Mouse (Mus musculus): ENCODE results near the gene Ric1.
"Not testable (repeated sequence)": the region's sequence is repeated elsewhere in the genome, so short reads cannot be mapped to it uniquely, and the experiment has no call there.

Gene Ric1

DNA sequence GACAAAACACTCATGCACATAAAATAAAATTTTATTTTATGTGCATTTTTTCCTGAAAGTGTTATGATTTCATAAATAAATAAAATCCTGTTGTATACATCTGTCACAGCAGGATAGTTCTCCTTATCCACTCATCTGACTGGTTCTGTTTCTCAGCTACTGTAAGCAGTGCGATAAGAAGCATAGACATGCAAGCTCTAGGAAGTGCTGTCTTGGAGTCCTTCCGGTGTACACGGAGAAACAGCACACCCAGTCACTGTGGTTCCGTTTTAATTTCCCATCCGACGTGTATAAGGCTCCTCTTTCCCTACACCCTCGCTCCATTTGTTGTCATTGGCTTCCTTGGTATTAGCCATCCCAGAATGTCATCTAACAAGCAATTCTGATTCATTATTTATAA lies 24.2 kb upstream of the Ric1 start:
- DNase-seq (ENCODE audit: low spot score in 2 of 2) = no peak

DNA sequence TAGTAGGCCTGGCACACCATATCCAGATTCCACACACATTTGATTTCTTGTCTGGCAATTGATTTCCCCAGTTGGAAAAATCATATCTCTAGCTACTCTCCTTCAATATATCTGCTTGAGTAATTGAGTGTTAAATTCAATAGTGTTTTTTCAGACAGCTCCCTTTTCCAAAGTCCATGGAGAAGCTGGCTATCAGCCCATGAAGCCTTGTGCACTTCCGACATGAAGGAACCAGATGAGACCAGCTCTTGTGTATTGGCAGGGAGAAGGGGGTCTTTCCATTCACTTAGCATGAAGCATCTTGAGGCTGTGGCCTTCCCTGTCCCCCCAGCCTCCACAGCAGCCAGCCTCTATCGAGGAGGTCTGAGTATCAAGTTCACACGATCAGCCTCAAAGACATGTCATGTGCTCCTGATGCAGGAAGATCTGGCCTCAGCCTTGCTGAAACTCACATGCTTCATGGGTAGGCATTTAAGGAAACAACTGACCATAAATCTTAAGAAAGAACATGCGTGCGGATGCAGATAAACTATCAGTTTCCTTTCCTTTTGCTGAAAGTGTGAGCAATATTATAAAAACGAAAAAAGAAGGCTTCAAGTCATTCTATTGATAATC lies 23.1 kb upstream of the Ric1 start:
- DNase-seq (ENCODE audit: low spot score in 2 of 2) = no peak

DNA sequence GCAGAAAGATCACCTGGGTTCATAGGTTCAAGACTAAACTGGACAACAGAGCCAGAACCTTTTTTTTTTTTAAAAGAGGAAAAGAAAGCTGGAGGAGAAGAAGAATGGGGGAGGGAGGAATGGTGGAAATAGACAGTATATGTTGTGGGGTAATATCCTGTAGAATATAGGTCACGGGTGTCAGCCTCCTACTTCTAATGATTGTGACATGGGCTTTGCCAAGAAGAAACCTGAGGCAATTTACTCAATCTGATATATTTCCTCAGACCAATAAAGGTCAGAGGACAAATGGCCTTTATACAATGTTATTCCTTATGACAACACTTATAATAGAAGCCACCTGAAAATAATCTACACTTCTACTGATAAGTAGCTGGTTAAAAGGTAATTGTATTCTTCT lies 21.7 kb upstream of the Ric1 start:
- DNase-seq (ENCODE audit: low spot score in 2 of 2) = no peak

DNA sequence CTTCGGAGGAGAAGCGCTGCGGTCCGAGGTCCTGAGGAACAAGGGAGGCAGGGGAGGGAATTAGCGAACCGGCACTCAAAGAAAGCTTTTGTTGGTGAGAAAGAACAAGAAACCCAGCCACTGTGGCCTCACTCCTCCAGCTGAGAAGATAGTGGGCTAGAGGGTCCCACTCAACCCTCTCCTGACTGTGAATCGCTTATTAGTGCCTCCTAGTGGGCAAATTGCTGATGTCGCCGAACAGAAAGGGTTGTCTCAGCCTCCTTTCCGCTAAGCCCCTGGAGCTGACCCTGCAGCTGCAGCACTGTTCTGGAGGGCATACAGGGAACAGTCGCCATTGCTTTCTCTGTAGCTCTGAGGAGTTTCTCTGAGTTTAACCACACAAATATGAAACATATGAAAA lies 21.0 kb upstream of the Ric1 start:
- no peak for DNase-seq (ENCODE audit: low spot score in 2 of 2)

DNA sequence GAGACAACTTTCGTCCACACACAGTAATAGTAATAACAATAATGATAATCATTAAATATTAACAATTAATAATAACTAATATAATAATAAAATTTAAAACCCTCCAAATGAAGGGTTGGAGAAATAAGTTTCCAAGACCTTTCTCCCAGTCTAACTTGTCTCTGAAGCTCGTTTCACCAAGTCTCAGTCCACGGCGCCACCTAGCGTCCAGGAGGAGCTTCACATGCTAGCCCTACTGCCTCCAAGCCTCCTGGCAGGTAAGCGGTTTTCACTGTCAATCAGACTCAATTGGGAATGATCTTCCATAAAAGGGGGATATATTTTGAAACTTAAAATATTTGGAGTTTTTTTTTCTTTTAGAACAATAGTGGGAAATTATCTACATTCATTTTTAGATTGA lies 20.6 kb upstream of the Ric1 start:
- DNase-seq (ENCODE audit: low spot score in 2 of 2) = peak; percentile 76 to 85

DNA sequence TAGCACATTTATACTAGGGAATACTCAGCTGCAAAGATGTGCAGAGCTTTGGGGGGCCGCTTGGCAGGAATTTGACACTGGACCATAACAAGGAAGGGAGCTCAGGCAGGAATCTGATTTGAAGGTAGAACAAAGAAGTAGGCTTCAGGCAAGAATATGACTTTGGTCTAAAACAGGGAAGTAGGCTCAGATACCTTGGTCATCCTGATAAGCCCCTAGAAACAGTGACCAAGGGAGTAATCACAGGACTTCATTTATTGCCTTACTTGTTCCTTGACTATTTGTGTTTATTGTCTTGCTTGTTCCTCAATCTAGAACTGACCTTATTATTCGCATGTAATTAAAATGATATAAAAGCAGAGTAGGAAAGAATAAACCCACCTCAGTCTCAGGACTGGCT lies 18.0 kb upstream of the Ric1 start:
- no peak for DNase-seq (ENCODE audit: low spot score in 2 of 2)

DNA sequence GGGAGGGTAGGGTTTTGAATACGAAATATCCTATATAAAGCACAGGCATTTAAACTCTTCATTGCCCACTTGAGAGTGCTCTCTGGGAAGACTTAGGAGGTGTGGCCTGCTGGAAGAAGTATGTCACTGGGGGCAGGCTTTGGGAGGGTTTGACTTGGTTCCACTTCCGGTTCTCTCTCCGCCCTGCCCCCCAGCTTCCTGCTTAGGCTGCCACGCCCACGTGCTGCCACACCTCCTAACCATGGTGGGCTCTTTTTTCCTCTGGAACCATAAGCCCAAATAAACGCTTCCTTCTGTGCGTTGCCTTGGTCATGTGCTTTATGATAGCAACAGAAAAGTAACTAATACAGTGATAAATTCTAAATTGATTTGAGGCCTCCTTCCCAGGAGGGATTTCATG lies 16.5 kb upstream of the Ric1 start:
- no peak for DNase-seq (ENCODE audit: low spot score in 2 of 2)

DNA sequence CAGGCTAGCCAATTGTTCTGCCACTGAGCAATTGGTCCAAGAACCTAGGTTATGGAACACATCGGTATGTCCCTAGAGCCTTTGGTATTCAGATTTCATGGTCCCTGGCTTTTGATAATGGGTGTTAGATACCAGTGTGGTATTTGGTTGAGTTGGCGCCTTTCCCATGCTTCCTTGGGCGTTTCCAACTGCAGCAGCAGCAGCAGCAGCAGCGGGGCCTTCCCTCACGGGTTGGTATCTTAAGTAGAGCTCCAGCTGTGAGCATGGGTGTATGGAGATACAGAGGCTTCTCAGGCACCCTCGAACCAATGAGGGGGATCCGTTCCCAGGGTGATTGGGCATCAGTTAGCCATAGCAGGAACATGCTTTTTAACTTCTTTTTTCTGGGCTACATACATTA lies 13.9 kb upstream of the Ric1 start:
- no peak for DNase-seq (ENCODE audit: low spot score in 2 of 2)

DNA sequence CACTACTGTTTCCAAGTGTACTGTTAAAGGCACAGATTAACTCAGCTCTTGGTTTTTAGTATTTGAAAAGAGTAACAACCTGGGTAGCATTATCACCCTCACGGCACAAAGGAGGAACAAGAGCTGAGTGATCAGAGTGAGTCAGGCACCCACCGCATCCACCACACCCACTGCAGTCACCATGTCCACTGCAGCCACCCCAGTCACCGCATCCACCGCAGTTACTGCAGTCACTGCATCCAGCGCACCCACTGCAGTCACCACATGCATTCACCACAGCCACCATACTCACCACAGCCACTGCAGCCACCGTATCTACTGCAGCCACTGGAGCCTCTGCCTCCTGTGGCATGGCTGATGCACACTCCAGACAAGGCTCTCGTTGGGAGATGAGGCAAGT lies 12.2 kb upstream of the Ric1 start:
- DNase-seq (ENCODE audit: low spot score in 2 of 2) = no peak

DNA sequence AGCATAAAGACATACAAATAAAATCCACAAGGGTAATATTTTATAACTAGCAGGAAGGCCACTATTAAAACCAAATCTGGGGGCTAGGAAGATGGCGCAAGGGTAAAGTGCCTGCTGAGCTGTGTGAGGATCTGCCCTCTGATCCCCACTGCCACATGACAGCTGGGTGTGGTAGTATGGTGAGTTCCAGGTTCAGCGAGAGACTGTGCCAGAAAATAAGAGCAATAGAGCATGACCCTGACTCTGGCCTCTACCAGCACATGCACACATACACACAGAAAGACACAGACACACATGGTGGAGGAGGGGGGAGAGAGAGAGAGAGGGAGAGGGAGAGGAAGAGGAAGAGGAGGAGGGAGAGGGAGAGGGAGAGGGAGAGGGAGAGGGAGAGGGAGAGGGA lies 10.3 kb upstream of the Ric1 start:
- DNase-seq (ENCODE audit: low spot score in 2 of 2) = no peak

DNA sequence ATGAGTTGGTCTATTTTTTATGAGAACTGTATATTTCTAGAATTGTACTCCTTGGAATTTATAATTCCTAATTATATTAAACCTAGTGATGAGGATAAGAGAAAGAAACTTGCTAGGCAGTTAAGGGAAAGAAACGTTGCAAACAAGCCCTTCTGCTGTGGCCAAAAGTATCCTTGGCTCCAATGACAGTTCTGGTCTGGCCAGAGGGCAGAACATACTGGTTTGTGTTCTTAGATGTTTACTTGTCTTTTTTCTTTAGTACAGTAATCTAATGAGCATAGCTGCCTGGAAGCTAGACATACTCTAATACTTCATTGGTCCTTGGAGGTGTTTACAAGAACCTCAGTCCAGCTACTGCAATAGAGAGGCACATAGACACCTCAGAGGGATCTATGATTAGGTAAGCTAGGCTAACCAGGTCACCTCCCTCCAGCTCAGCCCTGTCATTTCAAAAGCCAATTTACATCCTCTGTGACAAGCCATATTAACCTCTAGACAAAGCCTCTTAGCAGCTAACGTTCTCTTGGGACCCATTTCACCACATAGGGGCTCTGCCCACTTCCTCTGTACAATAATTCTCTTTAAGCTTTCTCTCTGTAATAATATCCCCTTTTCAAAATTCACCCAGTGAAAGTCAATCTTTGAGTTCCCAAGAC lies 8.8 kb upstream of the Ric1 start:
- DNase-seq (ENCODE audit: low spot score in 2 of 2) = no peak

DNA sequence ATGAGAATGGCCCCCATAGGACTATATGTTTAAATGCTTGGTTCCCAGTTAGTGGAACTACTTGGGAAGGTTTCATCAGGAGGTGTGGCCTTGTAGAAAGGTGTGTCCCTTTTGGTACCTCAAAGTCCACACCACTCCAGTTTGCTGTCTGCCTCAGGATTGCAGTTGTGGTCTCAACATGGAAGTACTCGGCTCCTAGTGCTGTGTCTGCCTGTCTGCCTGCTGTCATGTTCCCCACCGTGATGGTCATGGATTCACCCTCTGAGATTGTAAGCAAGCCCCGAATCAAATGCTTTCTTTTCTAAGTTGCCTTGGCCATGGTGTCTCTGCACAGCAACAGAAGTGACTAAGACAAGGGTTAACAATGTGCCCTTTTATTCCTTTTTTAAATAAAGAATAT lies 8.0 kb upstream of the Ric1 start:
- DNase-seq (ENCODE audit: low spot score in 2 of 2) = no peak

DNA sequence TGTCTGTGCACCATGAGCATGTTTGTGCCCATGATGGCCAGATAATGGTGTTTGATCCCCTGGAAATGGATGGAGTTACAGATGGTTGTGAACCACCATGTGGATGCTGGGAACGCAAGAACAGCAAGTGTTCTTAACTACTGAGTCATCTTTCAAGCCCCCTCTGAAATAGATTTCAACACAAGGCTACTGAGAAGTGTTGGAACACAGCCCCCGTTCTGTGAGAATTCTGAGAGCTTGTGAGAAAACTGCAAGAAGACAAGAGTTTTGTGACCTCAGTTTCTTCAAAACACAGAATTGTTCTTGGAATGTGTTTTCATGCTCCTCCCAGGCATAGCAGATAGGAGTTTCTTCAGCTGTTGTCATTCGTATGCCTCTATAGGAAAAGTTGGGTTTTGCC lies 6.7 kb upstream of the Ric1 start:
- DNase-seq (ENCODE audit: low spot score in 2 of 2) = no peak

DNA sequence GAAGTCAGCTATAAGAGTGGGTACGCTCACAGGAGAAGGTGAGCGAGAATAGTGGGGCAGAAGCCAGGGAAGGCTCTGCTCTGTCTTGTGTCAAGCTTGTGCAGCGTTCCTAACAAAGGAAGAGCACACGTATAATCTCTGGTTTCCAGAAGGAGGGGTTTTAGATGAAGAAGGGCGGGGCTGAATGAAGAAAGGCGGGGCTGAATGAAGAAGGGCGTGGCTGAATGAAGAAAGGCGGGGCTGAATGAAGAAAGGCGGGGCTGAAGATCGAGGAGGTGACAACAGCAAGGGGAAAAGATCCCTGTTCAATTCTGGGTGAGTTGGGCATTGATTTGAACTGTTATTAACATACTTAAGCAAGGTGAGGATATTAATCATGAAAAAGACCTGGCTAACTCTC lies 6.1 kb upstream of the Ric1 start:
- no peak for DNase-seq (ENCODE audit: low spot score in 2 of 2)

DNA sequence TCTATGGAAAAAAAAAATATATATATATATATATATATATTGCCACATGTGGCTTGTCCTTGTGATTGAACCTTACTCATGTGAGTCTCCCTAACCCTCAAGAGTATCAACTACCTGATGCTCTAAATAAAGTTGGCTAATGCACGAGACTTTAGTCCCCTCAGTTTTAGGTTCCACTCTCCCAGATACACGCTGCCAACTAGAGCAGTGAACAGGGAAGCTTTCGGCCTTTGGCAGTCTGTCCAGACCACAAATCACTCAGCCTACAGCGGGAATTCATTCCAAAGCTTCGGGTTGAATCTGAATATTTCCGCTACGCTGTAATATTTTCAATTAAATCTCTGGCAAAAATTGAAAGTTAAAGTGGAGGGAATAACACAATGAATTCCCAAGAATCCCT lies 3.7 kb upstream of the Ric1 start:
- no peak for DNase-seq (ENCODE audit: low spot score in 2 of 2)

DNA sequence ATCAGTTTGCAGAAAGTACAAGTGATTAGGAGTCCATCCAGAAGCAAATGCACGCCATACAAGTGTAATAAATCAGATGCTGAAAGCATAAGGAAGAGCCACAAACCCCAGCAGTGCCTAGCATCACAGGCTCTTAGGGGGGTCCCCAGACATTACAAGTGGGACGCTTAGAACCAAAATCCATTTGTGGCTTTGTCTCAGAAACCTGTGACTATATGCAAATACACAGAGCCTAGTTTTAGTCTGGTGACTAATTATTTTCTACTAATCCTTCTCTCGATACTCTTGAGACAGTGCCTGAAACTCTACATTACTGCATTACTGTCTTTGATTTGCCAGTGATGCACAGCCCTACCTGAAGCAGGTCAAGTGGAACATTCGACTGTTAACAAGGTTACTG lies 3.2 kb upstream of the Ric1 start:
- DNase-seq (ENCODE audit: low spot score in 2 of 2) = no peak

DNA sequence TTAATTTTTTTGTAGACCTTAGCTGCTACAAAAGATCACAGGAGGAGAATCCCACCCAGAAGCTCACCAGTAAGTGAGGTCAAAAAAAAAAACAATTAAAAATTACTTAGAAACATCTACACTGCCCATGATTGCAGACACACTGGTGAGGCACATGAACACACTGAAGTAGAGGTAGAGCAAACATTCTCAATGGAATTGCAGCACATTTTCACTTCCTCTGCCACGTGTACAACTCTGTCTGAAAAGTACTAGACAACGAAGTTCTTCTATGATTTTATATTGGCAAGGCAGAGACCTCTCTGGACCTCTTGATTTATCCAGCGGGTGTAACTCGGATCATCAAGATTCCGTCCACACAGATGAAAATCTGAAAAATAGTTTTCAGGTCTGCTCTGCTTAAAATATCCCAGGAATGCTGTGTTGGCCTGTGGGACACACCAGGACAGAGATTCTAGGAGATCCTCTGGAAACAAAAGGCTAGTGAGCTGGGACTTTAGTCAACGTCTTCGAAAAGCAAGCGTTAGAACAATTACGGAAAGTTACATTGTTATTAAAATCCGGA lies 1.0 kb upstream of the Ric1 start:
- DNase-seq (ENCODE audit: low spot score in 2 of 2) = no peak

DNA sequence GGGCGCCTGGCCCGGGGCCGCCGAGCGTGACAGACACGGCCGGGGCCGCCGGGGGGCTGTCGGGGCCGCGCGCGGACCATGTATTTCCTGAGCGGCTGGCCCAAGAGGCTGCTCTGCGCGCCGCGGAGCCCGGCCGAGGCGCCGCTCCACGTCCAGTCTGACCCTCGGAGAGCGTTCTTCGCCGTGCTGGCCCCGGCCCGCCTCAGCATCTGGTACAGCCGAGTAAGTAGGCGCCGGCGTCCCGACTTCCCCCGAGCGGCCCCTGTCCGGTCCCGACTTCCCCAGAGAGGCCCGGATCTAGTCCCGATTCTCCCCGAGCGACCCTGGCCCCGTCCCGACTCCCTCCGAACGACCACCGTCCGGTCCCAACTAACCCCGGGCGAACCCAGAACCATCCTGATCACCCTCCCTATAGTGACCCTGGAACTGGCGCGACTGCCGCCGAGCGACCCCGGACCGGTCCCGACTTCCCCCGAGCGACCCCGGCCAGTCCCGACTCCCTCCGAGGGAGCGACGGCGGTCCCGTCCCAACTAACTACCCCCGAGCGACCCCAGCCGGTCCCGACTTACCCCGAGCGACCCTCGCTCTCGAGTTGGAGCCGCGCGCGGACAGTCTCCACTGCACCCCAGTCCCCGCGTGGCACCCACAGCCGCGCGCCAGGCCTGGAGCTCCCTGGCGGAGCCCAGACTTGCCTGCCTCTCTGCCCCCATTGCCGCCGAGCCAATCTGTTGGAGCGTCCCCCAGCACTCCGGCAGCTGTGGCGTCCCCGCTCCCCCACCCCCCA lies 555 bp downstream of the Ric1 start:
- peak; percentile 23 to 28 for DNase-seq (ENCODE audit: low spot score in 2 of 2)

DNA sequence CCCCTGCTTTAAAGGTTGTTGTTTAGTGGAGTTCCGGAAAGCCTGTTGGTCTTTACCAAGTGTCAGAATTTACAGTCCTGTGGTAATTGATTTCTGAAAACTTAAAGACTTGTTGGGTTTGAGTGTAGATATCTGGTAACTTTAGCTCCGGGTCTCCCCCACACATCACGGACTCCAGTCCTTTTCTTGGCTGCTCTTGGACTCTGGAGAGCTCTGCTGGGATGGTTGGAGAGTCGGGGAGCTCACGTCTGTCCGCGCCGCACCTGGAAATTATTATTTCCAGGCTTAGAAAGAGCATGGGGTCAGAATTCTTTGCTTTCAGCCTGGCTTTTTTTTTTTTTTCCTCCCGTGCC lies 1.1 kb downstream of the Ric1 start:
- no peak for DNase-seq (ENCODE audit: low spot score in 2 of 2)

DNA sequence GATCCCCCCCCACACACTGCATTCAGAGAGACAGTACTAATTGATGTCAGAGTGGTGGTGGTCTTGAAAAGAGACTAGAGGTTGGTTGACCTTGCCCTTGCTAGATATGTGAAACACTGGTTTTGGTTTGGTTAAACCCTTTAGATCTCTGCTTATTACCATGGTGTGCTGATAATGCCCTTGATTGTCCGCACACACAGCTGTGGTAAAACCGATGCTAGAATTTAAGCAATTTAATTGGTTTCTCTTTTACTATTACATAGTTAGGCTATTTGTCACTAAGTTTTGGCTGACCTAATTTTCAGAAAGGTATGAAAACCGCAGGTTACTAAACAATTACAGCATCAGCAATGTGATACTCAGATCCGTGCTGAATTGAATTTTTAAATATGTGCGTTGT lies 1.6 kb downstream of the Ric1 start:
- DNase-seq (ENCODE audit: low spot score in 2 of 2) = no peak

DNA sequence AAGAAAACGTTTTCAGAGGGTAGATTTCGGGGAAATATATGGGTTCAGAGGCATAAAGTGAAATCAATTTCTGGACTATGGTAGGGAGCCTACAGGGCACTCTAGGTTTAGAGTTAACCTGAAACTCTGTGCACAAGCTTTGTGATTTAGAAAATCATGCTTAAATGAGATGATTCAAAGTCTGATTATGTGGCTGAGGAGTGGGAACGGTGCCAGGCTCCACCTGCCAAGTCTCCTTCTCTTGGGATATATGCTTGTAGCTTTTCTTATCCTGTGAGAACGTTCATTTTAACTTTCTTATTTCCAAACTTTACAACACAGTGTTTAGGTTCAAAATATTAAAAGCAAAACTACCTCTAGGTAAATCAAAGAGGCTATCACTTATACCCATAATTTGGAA lies 2.5 kb downstream of the Ric1 start:
- no peak for DNase-seq (ENCODE audit: low spot score in 2 of 2)

DNA sequence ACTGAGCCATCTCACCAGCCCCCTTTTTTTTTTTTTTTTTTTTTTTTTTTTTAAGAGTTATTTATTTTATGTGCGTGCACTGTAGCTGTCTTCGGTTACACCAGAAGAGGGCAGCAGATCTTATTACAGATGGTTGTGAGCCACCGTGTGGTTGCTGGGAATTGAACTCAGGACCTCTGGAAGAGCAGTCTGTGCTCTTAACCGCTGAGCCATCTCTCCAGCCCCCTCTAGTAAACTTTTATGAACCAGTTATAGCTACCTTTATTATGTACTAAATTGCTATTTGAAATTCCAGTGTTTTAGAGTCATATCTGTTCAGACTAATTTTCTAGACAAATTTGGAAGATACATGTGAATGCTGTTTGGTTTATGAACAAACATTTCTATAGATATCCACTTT lies 3.5 kb downstream of the Ric1 start:
- DNase-seq (ENCODE audit: low spot score in 2 of 2) = not testable (repeated sequence)

DNA sequence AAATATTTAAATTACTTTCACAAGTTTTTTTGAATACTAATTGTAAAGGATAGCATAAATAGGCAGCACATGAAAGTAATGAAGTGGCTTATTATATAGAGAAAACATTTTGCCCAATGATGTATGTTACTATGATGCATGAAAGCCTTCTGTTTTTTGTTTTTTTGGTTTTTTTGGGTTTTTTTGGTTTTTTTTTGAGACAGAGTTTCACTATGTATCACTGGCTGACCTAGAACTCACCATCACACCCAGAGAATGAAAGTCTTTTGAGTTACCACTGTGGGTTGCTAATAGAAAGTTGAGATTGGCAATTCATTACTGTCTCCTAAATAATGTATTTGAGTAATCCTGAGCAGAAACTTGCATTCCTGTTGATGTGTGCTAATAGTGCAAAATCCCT lies 4.8 kb downstream of the Ric1 start:
- no peak for DNase-seq (ENCODE audit: low spot score in 2 of 2)
